Mouse (Mus musculus): ENCODE results near the gene Igsf3. TPM values are rescaled to one million over a fixed set of nuclear protein-coding genes. Genes with fewer than 3 reads are reported as not detected.

The Igsf3 gene
- total RNA-seq, 1 experiment, result 22.9 TPM

DNA sequence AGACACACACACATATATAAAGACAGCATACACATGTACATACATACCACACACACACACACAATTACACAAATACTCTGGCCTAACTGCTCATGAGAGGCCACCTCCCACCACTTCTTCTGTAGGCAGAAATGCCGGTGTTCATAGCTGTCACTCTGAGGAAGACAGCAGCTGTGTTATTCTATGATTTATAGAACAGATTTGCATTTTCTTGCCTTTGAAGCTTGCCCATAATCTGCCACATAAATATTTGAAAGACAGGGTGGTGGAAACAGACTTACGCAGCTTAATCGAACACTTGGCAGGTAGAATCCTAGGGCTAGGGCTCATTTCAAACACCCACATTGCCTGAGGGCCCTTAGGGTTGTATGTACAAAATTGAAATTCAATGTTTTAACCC is 32.6 kb upstream of the Igsf3 start:
- Histone ChIP-seq H3K36me3 (ENCODE audit: control insufficient read depth, insufficient read depth, low read length, poor library complexity, severe bottlenecking) (no peaks in the 10 kb centered on the region), H3K27ac (ENCODE audit: insufficient read depth, low read depth, low read length, poor library complexity, severe bottlenecking) (no peak overlapping the region), H3K4me3 (ENCODE audit: insufficient read depth in 1 of 2, low read depth in 1 of 2, low read length in 2 of 2, poor library complexity in 1 of 2, severe bottlenecking in 1 of 2) (no peak overlapping the region), H3K9me3 (ENCODE audit: control insufficient read depth, insufficient read depth, low read depth, low read length) (no peaks in the 10 kb centered on the region), H3K4me1 (ENCODE audit: control insufficient read depth in 2 of 2, insufficient read depth in 2 of 2, low read length in 2 of 2, poor library complexity in 1 of 2) (peaks cover 13 to 27% of the 10 kb centered on the region in 2 experiments), H3K9ac (ENCODE audit: insufficient read depth, low read depth, low read length, poor library complexity, severe bottlenecking) (no peak overlapping the region)
- TF ChIP-seq ZC3H11A (IDR thresholded peaks at IDR 0.05; ENCODE audit: borderline replicate concordance, low read depth, low read length) (no peak), CHD2 (IDR thresholded peaks at IDR 0.05; ENCODE audit: low read depth, low read length) (no peak), HCFC1 (IDR thresholded peaks at IDR 0.05; ENCODE audit: borderline replicate concordance, insufficient read depth, low read length) (no peak), ZNF384 (IDR thresholded peaks at IDR 0.05; ENCODE audit: low read depth, low read length) (no peak)
- no peak for DNase-seq (ENCODE audit: low read depth, low spot score)
- in situ Hi-C loops (cut with MboI; ENCODE audit: low sequenced_read_pairs in 2 of 2, unreplicated experiment in 2 of 2), result no loop called here

DNA sequence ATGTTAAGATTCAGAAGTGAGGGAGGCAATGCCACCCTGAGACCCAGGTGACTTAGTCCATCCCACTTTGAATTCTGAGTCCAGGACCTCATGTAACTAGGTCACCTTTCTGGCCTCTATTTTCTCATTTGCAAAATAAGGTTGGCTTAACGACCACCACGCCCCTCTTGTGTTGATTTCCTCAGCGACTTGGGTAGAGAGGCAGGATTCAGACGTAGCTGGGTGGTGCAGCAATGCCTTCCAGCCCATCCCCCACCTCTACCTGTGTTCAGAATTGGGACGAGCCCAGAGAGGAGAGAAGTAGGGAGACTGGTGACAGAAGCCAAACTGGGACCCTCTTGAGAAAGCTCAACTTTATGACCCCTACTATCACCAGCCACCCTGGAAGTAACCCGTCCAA is 31.6 kb upstream of the Igsf3 start:
- DNase-seq (ENCODE audit: low read depth, low spot score), result no peak
- Histone ChIP-seq H3K27ac (ENCODE audit: insufficient read depth, low read depth, low read length, poor library complexity, severe bottlenecking) (no peak overlapping the region), H3K9me3 (ENCODE audit: control insufficient read depth, insufficient read depth, low read depth, low read length) (no peaks in the 10 kb centered on the region), H3K9ac (ENCODE audit: insufficient read depth, low read depth, low read length, poor library complexity, severe bottlenecking) (no peak overlapping the region), H3K36me3 (ENCODE audit: control insufficient read depth, insufficient read depth, low read length, poor library complexity, severe bottlenecking) (no peaks in the 10 kb centered on the region), H3K4me1 (ENCODE audit: control insufficient read depth in 2 of 2, insufficient read depth in 2 of 2, low read length in 2 of 2, poor library complexity in 1 of 2) (peaks cover 13 to 25% of the 10 kb centered on the region in 2 experiments), H3K4me3 (ENCODE audit: insufficient read depth in 1 of 2, low read depth in 1 of 2, low read length in 2 of 2, poor library complexity in 1 of 2, severe bottlenecking in 1 of 2) (no peak overlapping the region)
- TF ChIP-seq MAFK (IDR thresholded peaks at IDR 0.05; ENCODE audit: insufficient read depth, low read depth, low read length), result no peak
- no peak for TF ChIP-seq ZC3H11A (IDR thresholded peaks at IDR 0.05; ENCODE audit: borderline replicate concordance, low read depth, low read length)
- TF ChIP-seq CHD2 (IDR thresholded peaks at IDR 0.05; ENCODE audit: low read depth, low read length), result no peak
- TF ChIP-seq HCFC1 (IDR thresholded peaks at IDR 0.05; ENCODE audit: borderline replicate concordance, insufficient read depth, low read length), result no peak
- in situ Hi-C loops (cut with MboI; ENCODE audit: low sequenced_read_pairs in 2 of 2, unreplicated experiment in 2 of 2), result no loop called here

DNA sequence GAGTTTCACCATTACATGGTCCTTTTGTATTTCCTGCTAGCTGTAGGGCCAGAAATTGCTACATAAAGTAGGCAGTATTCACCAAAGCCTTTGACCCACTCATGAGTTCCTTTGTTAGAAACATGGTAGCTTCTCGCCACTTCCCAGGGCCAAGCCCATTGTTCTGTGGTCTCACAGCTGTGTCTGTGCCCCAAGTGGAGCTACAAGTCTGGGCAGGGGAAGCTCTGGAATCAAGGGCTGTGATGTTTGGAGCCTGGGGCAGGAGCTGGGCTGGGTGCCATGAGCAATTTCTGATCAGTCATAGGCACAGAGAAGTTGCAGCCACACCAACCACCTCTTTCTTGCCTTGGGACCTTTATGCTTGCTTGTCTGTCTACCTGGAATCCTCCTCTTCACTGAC is 30.1 kb upstream of the Igsf3 start:
- Histone ChIP-seq H3K4me3 (ENCODE audit: insufficient read depth in 1 of 2, low read depth in 1 of 2, low read length in 2 of 2, poor library complexity in 1 of 2, severe bottlenecking in 1 of 2) (no peak overlapping the region), H3K9ac (ENCODE audit: insufficient read depth, low read depth, low read length, poor library complexity, severe bottlenecking) (no peak overlapping the region), H3K9me3 (ENCODE audit: control insufficient read depth, insufficient read depth, low read depth, low read length) (no peaks in the 10 kb centered on the region), H3K36me3 (ENCODE audit: control insufficient read depth, insufficient read depth, low read length, poor library complexity, severe bottlenecking) (no peaks in the 10 kb centered on the region), H3K4me1 (ENCODE audit: control insufficient read depth in 2 of 2, insufficient read depth in 2 of 2, low read length in 2 of 2, poor library complexity in 1 of 2) (peaks cover 13 to 25% of the 10 kb centered on the region in 2 experiments), H3K27ac (ENCODE audit: insufficient read depth, low read depth, low read length, poor library complexity, severe bottlenecking) (no peak overlapping the region)
- no peak for DNase-seq (ENCODE audit: low read depth, low spot score)
- in situ Hi-C loops (cut with MboI; ENCODE audit: low sequenced_read_pairs in 2 of 2, unreplicated experiment in 2 of 2), result no loop called here
- TF ChIP-seq HCFC1 (IDR thresholded peaks at IDR 0.05; ENCODE audit: borderline replicate concordance, insufficient read depth, low read length), result no peak

DNA sequence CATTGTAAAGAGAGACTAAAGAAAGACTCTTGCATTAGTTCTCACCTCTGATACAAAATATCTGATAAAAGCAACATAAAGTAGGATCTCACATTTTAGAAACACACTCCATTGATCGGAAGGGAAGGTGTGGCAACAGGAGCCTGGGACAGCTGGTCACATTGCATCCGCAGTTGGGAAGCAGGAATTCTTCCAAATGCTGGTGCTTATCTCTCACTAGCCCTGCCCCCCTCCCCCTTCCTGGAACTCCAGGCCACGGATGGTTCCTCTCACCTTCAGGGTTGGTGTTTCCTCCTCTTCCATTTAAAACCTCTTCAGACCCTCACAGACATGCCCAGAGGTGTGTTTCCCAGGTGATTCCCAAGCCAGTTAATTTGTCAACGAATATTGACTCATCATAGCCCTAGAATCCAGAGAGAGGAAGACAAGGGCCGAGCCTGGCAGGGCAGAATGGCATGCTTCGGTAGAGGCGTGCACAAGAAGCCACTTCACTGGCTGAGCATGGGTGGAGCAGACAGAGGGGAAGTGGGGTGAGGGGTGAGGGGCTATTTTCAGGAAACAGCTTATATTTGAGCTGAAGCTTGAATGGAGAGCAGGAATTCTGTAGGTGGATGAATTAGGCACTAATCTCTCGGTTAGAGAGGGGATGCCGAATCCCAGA is 28.3 kb upstream of the Igsf3 start:
- H3K36me3 ChIP-seq (ENCODE audit: control insufficient read depth, insufficient read depth, low read length, poor library complexity, severe bottlenecking), result no peaks in the 10 kb centered on the region
- H3K4me1 ChIP-seq (ENCODE audit: control insufficient read depth in 2 of 2, insufficient read depth in 2 of 2, low read length in 2 of 2, poor library complexity in 1 of 2), result peaks cover 13 to 25% of the 10 kb centered on the region in 2 experiments
- no peaks in the 10 kb centered on the region for H3K9me3 ChIP-seq (ENCODE audit: control insufficient read depth, insufficient read depth, low read depth, low read length)
- no peak overlapping the region for H3K27ac ChIP-seq (ENCODE audit: insufficient read depth, low read depth, low read length, poor library complexity, severe bottlenecking)
- no peak overlapping the region for H3K9ac ChIP-seq (ENCODE audit: insufficient read depth, low read depth, low read length, poor library complexity, severe bottlenecking)
- H3K4me3 ChIP-seq (ENCODE audit: insufficient read depth in 1 of 2, low read depth in 1 of 2, low read length in 2 of 2, poor library complexity in 1 of 2, severe bottlenecking in 1 of 2), result no peak overlapping the region
- DNase-seq (ENCODE audit: low read depth, low spot score), result no peak
- in situ Hi-C loops (cut with MboI; ENCODE audit: low sequenced_read_pairs in 2 of 2, unreplicated experiment in 2 of 2), result no loop called here
- TF ChIP-seq HCFC1 (IDR thresholded peaks at IDR 0.05; ENCODE audit: borderline replicate concordance, insufficient read depth, low read length), result no peak
- TF ChIP-seq ZNF384 (IDR thresholded peaks at IDR 0.05; ENCODE audit: low read depth, low read length), result no peak
- no peak for TF ChIP-seq ZC3H11A (IDR thresholded peaks at IDR 0.05; ENCODE audit: borderline replicate concordance, low read depth, low read length)
- no peak for TF ChIP-seq CHD2 (IDR thresholded peaks at IDR 0.05; ENCODE audit: low read depth, low read length)
- TF ChIP-seq MAFK (IDR thresholded peaks at IDR 0.05; ENCODE audit: insufficient read depth, low read depth, low read length), result no peak

All from ES-E14 (cell line).